24 mouse cellular contexts compared by ENCODE assay signal in genomic region chr10:69643986-69644385, GRCm38 (mm10).
A peak's percentile ranks its signal among the peaks of the same experiment; 100 is the strongest.
DNase-seq lines count a peak whose midpoint lies in the region; ATAC-seq lines count a peak whose summit lies in the region.
"Had no signal": no experiment of that assay in that cellular context is flagged by ENCODE, and none has a peak within 500 bp of the region (broad histone marks: within the 10 kb centered on the region; RNA-seq: fewer than 3 reads in every experiment).

No protein-coding gene starts in this region.

- peak; percentile 45 to 52 for DNase-seq in frontal cortex, adult 2 months (ENCODE audit: extremely low spot score in 1 of 2, low spot score in 1 of 2)
- DNase-seq in frontal cortex, postnatal 10 days (ENCODE audit: low spot score in 2 of 2): no peak
- DNase-seq in heart, postnatal 36 days: no peak
- DNase-seq in midbrain, embryonic 14.5 days: no peak
- peak; percentile 75 for DNase-seq in brain, adult 2 months (ENCODE audit: low read depth, low spot score)
- no peak for DNase-seq in cerebellum, adult 9-11 months
- DNase-seq: adrenal gland, adult 8-10 months; cerebellum, adult 11-12 months; gastrocnemius, postnatal 25 days; layer of hippocampus, postnatal 36 days; left cerebral cortex, postnatal 4 days; lung, adult 18-20 months; lung, postnatal 36 days; right cerebral cortex, postnatal 25 days; thymus, postnatal 36 days had no signal

- intact Hi-C loops in heart, postnatal 36 days (cut with DNase I): no loop called here

- no peaks in the 10 kb centered on the region for H3K36me3 ChIP-seq in heart, embryonic 15.5 days
- H3K36me3 ChIP-seq in midbrain, embryonic 14.5 days (ENCODE audit: control insufficient read depth, insufficient read depth, low read length): 0 out of 2 replicates have a peak, but pooled peaks cover 2% of the 10 kb centered on the region
- H3K36me3 ChIP-seq in midbrain, embryonic 13.5 days: no peaks in the 10 kb centered on the region
- H3K36me3 ChIP-seq: forebrain, embryonic 15.5 days; hindbrain, embryonic 12.5 days; kidney, embryonic 15.5 days; midbrain, embryonic 12.5 days had no signal

- no peak overlapping the region for H3K4me3 ChIP-seq in heart, embryonic 15.5 days
- no peak overlapping the region for H3K4me3 ChIP-seq in midbrain, embryonic 14.5 days (replicated peaks; ENCODE audit: low read depth, low read length)
- H3K4me3 ChIP-seq in midbrain, embryonic 13.5 days (replicated peaks): no peak overlapping the region
- H3K4me3 ChIP-seq: erythroblast, embryonic 14.5 days; forebrain, embryonic 15.5 days; hindbrain, embryonic 12.5 days; kidney, embryonic 15.5 days; midbrain, embryonic 12.5 days had no signal

- H3K27ac ChIP-seq in heart, embryonic 15.5 days: peak overlapping the region; percentile 81
- 0 out of 2 replicates have a peak overlapping the region, but pooled peaks have one; percentile 1 for H3K27ac ChIP-seq in midbrain, embryonic 14.5 days (replicated peaks; ENCODE audit: low read depth, low read length)
- H3K27ac ChIP-seq in midbrain, embryonic 13.5 days: no peak overlapping the region; the same call in 1 of the 2 replicates
- H3K27ac ChIP-seq: forebrain, embryonic 15.5 days; hindbrain, embryonic 12.5 days; kidney, embryonic 15.5 days; midbrain, embryonic 12.5 days; stomach, postnatal 0 days had no signal

- H3K4me1 ChIP-seq in heart, embryonic 15.5 days (replicated peaks): peaks cover 34% of the 10 kb centered on the region
- H3K4me1 ChIP-seq in midbrain, embryonic 14.5 days (ENCODE audit: control insufficient read depth, insufficient read depth, low read length): no peaks in the 10 kb centered on the region
- peaks cover 8% of the 10 kb centered on the region; the same call in 1 of the 2 replicates for H3K4me1 ChIP-seq in midbrain, embryonic 13.5 days (replicated peaks)
- H3K4me1 ChIP-seq: forebrain, embryonic 15.5 days; midbrain, embryonic 12.5 days had no signal

- no peak overlapping the region for H3K9ac ChIP-seq in heart, embryonic 15.5 days
- H3K9ac ChIP-seq in midbrain, embryonic 14.5 days (replicated peaks; ENCODE audit: low read length): no peak overlapping the region
- H3K9ac ChIP-seq in midbrain, embryonic 13.5 days (replicated peaks): no peak overlapping the region
- H3K9ac ChIP-seq: forebrain, embryonic 15.5 days; hindbrain, embryonic 12.5 days; kidney, embryonic 15.5 days; midbrain, embryonic 12.5 days had no signal

- no peaks in the 10 kb centered on the region for H3K27me3 ChIP-seq in heart, embryonic 15.5 days
- no peaks in the 10 kb centered on the region for H3K27me3 ChIP-seq in midbrain, embryonic 14.5 days (ENCODE audit: control insufficient read depth, insufficient read depth, low read length)
- H3K27me3 ChIP-seq in midbrain, embryonic 13.5 days: no peaks in the 10 kb centered on the region
- H3K27me3 ChIP-seq: forebrain, embryonic 15.5 days; hindbrain, embryonic 12.5 days; kidney, embryonic 15.5 days; midbrain, embryonic 12.5 days had no signal

- 36% methylated on average over 6 of the region's 6 CpGs for WGBS in heart, embryonic 15.5 days
- WGBS in midbrain, embryonic 14.5 days: 79% methylated on average over 6 of the region's 6 CpGs
- WGBS in midbrain, embryonic 13.5 days: 81% methylated on average over 6 of the region's 6 CpGs

- no peak for ATAC-seq in heart, embryonic 15.5 days (replicated peaks; ENCODE audit: insufficient number of reproducible peaks, insufficient read depth, low FRiP score, low read depth)
- no peak for ATAC-seq in midbrain, embryonic 14.5 days (ENCODE audit: low FRiP score, low TSS enrichment)
- no peak for ATAC-seq in midbrain, embryonic 13.5 days
- ATAC-seq: forebrain, embryonic 15.5 days; intestine, embryonic 16.5 days had no signal

- no peaks in the 10 kb centered on the region for H3K9me3 ChIP-seq in heart, embryonic 15.5 days (replicated peaks)
- no peaks in the 10 kb centered on the region for H3K9me3 ChIP-seq in midbrain, embryonic 14.5 days (ENCODE audit: control insufficient read depth, low read length)
- no peaks in the 10 kb centered on the region for H3K9me3 ChIP-seq in midbrain, embryonic 13.5 days
- H3K9me3 ChIP-seq: forebrain, embryonic 15.5 days; hindbrain, embryonic 12.5 days; kidney, embryonic 15.5 days; midbrain, embryonic 12.5 days had no signal

- H3K4me2 ChIP-seq in heart, embryonic 15.5 days: peak overlapping the region; percentile 32
- no peak overlapping the region for H3K4me2 ChIP-seq in midbrain, embryonic 14.5 days (ENCODE audit: low read length)
- no peak overlapping the region for H3K4me2 ChIP-seq in midbrain, embryonic 13.5 days (replicated peaks)
- H3K4me2 ChIP-seq: forebrain, embryonic 15.5 days; hindbrain, embryonic 12.5 days; kidney, embryonic 15.5 days; midbrain, embryonic 12.5 days had no signal

Comparison
In these comparisons a context has a peak if more than half of its experiments do, and no peak if none do; other contexts are left out.
1. DNase-seq: peak in frontal cortex, adult 2 months (2 of 2) and brain, adult 2 months (single experiment); none in frontal cortex, postnatal 10 days (0 of 2), heart, postnatal 36 days (0 of 2), midbrain, embryonic 14.5 days (single experiment) and cerebellum, adult 9-11 months (single experiment).